Mouse (Mus musculus): ENCODE data around the gene Ifnab. TPM values are rescaled to one million over a fixed set of nuclear protein-coding genes. Genes with fewer than 3 reads are reported as not detected.

The Ifnab gene
- not detected in 2 replicates for polyA plus RNA-seq (2012; rRNA removed; ENCODE audit: low replicate concordance)

DNA sequence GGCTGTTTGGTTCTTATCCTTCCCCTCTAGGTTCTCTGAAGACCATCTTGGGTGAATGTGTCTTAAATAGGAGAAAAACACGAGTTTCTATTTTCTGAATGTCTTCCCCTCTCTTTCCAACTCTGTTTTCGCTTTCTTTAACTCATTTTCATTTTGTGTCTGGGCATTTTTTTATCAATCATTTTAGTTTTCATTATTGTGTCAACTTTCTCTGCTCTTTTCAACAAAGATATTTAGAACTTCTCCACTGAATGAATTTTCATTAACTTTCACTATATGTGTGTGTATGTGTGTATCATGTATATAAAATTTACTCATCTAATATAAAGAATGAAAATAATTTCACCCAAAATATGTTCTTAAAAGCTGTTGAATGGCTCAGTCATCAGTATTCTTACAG, at the start of gene Ifnab:
TSS of gene Ifnab (minus strand) at position 101 of the 400 bp plus-strand sequence.

DNA sequence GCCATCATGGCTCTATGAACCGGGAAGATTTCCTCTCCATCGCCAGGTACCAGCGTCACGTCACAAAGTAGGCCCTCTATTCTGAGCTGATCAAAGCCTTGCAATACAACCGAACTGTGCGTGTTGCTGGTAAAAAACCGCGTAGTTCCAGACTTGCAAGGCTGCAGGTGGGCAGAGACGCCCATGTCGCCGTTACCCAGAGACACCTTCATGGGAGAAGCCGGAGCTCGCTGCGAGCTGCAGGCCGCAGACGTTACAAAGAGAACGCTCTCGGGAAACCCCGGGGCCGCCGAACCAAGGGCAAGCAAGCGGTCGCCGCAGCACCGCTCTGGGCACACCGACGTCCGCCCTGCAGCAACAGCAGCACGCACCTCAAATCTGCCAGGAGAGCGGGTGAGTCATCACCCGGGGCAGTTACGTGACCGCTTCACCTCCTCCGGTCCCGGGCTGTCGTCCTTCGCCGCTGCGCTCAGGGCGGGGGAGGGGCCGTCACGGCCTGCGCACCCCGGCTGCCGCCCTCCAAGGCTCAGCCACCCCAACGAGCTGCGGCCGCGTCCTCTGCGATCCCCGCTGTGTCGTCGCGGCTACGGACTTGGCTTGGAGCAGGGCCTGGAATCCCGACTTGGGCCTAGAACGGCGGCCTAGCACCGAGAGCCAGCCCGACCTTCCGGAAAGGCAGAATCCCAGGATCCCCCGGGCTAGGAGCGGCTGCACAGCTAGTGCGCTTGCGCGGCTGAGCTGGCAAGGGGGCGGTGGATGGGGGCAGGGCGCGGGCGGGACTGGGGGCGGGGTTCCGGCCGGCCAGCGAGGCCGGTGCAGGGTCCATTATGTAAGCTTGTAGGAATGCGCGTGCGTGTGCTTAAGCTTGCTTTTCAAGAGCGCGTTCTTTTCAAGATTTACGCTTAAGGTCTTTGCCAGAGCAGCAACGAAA, 30.9 kb upstream of the Ifnab start, which contains the start of the genes Gm26566 and Klhl9:
TSS of gene Gm26566 (plus strand) at position 15 of the 931 bp plus-strand sequence.
TSS of gene Klhl9 (minus strand) at position 675 of the 931 bp plus-strand sequence.

DNA sequence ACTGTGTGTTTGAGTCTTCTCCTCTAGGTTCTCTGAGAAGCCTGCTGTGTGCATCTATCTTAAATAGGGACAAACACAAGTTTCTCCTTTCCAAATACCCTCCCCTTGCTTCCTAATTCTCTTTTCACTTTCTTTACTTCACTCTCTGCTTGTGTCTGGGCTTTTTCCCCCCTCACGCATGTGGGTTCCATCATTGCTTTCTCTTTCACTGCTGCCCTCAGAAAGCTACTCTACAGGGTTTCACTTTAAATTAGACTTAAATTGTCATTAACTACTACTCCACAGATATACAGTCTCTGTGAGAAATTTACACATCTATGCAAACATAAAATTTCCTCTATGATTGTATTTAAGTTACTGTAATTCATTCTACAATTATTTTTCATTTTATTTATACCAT, 7.3 kb downstream of the Ifnab start, which contains the start of gene Ifna2:
TSS of gene Ifna2 (minus strand) at position 101 of the 400 bp plus-strand sequence.

DNA sequence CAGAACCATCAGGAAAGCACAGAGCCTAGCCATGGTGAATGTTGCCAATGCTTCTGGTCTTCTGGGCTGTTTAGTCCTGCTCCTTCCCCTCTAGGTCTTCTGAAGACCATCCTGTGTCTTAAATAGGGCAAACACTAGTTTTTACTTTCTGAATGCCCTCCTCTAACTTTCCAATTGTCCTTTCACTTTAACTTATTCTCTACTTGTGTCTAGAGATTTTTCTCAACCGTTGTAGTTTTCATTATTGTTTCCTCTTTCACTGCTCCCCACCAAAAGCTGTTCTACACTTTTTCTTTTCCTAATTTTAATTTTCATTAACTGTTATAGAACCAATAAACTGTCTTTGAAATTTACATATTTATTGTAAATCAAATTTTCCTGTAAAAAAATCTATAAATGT, 14.3 kb downstream of the Ifnab start, which contains the start of gene Ifna16:
TSS of gene Ifna16 (minus strand) at position 101 of the 400 bp plus-strand sequence.

DNA sequence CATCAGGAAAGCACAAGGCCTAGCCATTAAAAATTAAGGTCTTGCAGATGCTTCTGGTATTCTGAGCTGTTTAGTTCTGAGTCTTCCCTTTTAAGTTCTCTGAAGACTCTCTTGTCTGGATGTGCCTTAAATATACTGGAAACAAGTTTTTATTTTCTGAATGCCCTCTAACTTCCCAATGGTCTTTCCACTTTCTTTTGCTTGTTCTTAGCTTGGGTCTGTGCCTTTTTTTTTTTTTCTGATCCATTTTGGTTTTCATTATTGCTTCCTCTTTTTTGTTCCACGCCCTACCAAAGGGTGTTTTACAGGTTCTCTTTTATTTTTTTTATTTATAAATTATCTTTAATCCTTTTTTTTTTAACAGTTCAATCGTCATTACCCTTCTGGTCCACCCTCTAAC, 46.8 kb downstream of the Ifnab start, which contains the start of gene Ifna13:
TSS of gene Ifna13 (minus strand) at position 101 of the 400 bp plus-strand sequence.

Other genes with a start within 250 kb of the Ifnab start
- gene Ifnb1, start 168.6 kb downstream of the Ifnab start, polyA plus RNA-seq (2012; rRNA removed; ENCODE audit: low replicate concordance) = not detected in 2 replicates
- gene Ifna15, start 133.1 kb downstream of the Ifnab start, polyA plus RNA-seq (2012; rRNA removed; ENCODE audit: low replicate concordance) = not detected in 2 replicates
- gene Ifna14, start 119.6 kb downstream of the Ifnab start, polyA plus RNA-seq (2012; rRNA removed; ENCODE audit: low replicate concordance) = not detected in 2 replicates
- not detected in 2 replicates for gene Ifna9, start 99.0 kb downstream of the Ifnab start, polyA plus RNA-seq (2012; rRNA removed; ENCODE audit: low replicate concordance)
- gene Ifna12, start 88.0 kb downstream of the Ifnab start, polyA plus RNA-seq (2012; rRNA removed; ENCODE audit: low replicate concordance) = not detected in 2 replicates
- not detected in 2 replicates for gene C87499, start 56.9 kb downstream of the Ifnab start, polyA plus RNA-seq (2012; rRNA removed; ENCODE audit: low replicate concordance)
- gene Ifna13, start 46.9 kb downstream of the Ifnab start, polyA plus RNA-seq (2012; rRNA removed; ENCODE audit: low replicate concordance) = not detected in 2 replicates
- not detected in 2 replicates for gene Ifna16, start 14.4 kb downstream of the Ifnab start, polyA plus RNA-seq (2012; rRNA removed; ENCODE audit: low replicate concordance)
- not detected in 2 replicates for gene Ifna2, start 7.4 kb downstream of the Ifnab start, polyA plus RNA-seq (2012; rRNA removed; ENCODE audit: low replicate concordance)
- 0.23 and 0.35 TPM in 2 replicates for gene Gm26566, start 30.4 kb upstream of the Ifnab start, polyA plus RNA-seq (2012; rRNA removed; ENCODE audit: low replicate concordance)
- 16.0 and 29.7 TPM in 2 replicates for gene Klhl9, start 31.1 kb upstream of the Ifnab start, polyA plus RNA-seq (2012; rRNA removed; ENCODE audit: low replicate concordance)
- not detected in 2 replicates for gene Gm13271, start 63.5 kb upstream of the Ifnab start, polyA plus RNA-seq (2012; rRNA removed; ENCODE audit: low replicate concordance)
- gene Gm13283, start 68.8 kb upstream of the Ifnab start, polyA plus RNA-seq (2012; rRNA removed; ENCODE audit: low replicate concordance) = not detected in 2 replicates
- not detected in 2 replicates for gene Gm13290, start 82.5 kb upstream of the Ifnab start, polyA plus RNA-seq (2012; rRNA removed; ENCODE audit: low replicate concordance)
- gene Gm13289, start 85.6 kb upstream of the Ifnab start, polyA plus RNA-seq (2012; rRNA removed; ENCODE audit: low replicate concordance) = not detected in 2 replicates
- gene Gm13272, start 88.5 kb upstream of the Ifnab start, polyA plus RNA-seq (2012; rRNA removed; ENCODE audit: low replicate concordance) = not detected in 2 replicates
- 0.08 TPM in 1 of 2 replicates, not detected in the other for gene Ifnz, start 90.8 kb upstream of the Ifnab start, polyA plus RNA-seq (2012; rRNA removed; ENCODE audit: low replicate concordance)
- gene Gm13276, start 94.3 kb upstream of the Ifnab start, polyA plus RNA-seq (2012; rRNA removed; ENCODE audit: low replicate concordance) = not detected in 2 replicates
- not detected in 2 replicates for gene Gm13277, start 97.3 kb upstream of the Ifnab start, polyA plus RNA-seq (2012; rRNA removed; ENCODE audit: low replicate concordance)
- gene Gm13278, start 100.2 kb upstream of the Ifnab start, polyA plus RNA-seq (2012; rRNA removed; ENCODE audit: low replicate concordance) = not detected in 2 replicates
- gene Gm13275, start 103.1 kb upstream of the Ifnab start, polyA plus RNA-seq (2012; rRNA removed; ENCODE audit: low replicate concordance) = not detected in 2 replicates
- gene Gm13279, start 106.0 kb upstream of the Ifnab start, polyA plus RNA-seq (2012; rRNA removed; ENCODE audit: low replicate concordance) = not detected in 2 replicates
- not detected in 2 replicates for gene Gm13285, start 108.3 kb upstream of the Ifnab start, polyA plus RNA-seq (2012; rRNA removed; ENCODE audit: low replicate concordance)
- not detected in 2 replicates for gene Gm13287, start 111.9 kb upstream of the Ifnab start, polyA plus RNA-seq (2012; rRNA removed; ENCODE audit: low replicate concordance)
- gene Gm13288, start 114.2 kb upstream of the Ifnab start, polyA plus RNA-seq (2012; rRNA removed; ENCODE audit: low replicate concordance) = not detected in 2 replicates
- not detected in 2 replicates for gene Ifna7, start 124.9 kb upstream of the Ifnab start, polyA plus RNA-seq (2012; rRNA removed; ENCODE audit: low replicate concordance)
- not detected in 2 replicates for gene Ifna11, start 128.6 kb upstream of the Ifnab start, polyA plus RNA-seq (2012; rRNA removed; ENCODE audit: low replicate concordance)
- gene Ifna6, start 136.1 kb upstream of the Ifnab start, polyA plus RNA-seq (2012; rRNA removed; ENCODE audit: low replicate concordance) = not detected in 2 replicates
- gene Ifna5, start 144.2 kb upstream of the Ifnab start, polyA plus RNA-seq (2012; rRNA removed; ENCODE audit: low replicate concordance) = not detected in 2 replicates
- not detected in 2 replicates for gene Ifna4, start 150.5 kb upstream of the Ifnab start, polyA plus RNA-seq (2012; rRNA removed; ENCODE audit: low replicate concordance)
- not detected in 2 replicates for gene Ifna1, start 158.7 kb upstream of the Ifnab start, polyA plus RNA-seq (2012; rRNA removed; ENCODE audit: low replicate concordance)
- gene Ifne, start 188.8 kb upstream of the Ifnab start, polyA plus RNA-seq (2012; rRNA removed; ENCODE audit: low replicate concordance) = 0.80 TPM in 1 of 2 replicates, not detected in the other